Mouse (Mus musculus): ENCODE measurements at regions not wholly inside any gene's neighbourhood (a gene's known extent, or its start where the extent isn't known, plus 50 kb on each side); places are given as distances from the start of the nearest gene placed in this dataset.
A peak's percentile ranks its signal among the peaks of the same experiment; 100 is the strongest.

DNA sequence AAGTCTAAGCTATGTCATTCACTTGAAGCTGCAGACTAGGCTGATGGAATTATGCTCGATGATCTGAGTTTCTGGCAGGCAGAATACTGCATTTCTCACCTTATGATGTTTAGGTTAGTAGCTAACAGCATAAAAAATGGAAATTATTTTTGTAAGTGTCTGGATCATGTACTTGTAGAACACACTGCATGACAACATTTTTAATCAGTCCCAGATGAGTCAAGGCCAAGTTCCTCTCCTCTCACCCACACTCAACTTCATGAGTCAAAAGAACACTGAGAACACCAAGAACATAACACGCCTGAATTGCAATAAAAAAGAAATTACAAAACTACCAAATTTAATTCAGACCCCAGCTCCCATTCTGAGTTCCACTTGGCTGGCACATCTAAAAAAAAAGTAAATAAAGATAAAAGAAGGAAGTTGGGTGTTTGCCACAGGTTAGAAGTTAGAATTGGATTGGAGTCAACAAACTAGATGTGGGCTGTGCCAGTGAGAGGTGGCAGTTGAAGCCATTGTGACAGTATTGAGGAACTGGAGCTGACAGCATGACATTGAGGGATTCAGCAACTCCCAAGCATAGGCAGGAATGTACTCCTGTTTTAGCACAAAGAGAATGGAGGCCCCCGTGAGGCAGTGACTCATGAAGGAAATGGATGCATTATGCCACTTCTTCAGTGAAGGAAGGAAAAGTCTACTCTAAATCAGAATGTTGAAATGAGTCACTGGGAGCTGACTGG is 222.8 kb upstream of the 4931408C20Rik start:
- no peak for TF ChIP-seq CTCF (IDR thresholded peaks at IDR 0.05; ENCODE audit: borderline replicate concordance, extremely low read depth, insufficient read depth, insufficient read length)
- DNase-seq (ENCODE audit: low read depth), result no peak

DNA sequence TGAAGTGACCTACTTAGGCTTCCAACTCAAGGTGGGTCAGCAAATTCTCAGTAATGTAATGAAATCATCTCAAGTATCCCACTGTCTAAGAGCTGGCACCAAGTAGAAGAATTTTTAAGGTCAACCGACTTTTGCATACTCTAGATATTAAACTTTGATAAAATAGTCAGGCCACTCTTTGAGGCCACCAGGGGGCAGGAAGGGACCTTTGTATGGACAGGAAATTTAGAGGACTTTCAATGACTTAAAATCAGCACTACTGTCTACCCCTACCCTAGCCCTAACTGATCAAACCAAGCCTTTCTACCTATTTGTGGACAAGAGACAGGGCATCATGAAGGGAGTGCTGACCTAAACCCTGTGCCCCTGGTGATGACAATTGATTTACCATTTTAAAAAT is 215.0 kb upstream of the 4931408C20Rik start:
- no peak for TF ChIP-seq CTCF (IDR thresholded peaks at IDR 0.05; ENCODE audit: borderline replicate concordance, extremely low read depth, insufficient read depth, insufficient read length)
- no peak for TF ChIP-seq POLR2A (IDR thresholded peaks at IDR 0.05; ENCODE audit: borderline replicate concordance, extremely low read depth, insufficient read depth, insufficient read length, poor library complexity, severe bottlenecking)
- no peak for DNase-seq (ENCODE audit: low read depth)

DNA sequence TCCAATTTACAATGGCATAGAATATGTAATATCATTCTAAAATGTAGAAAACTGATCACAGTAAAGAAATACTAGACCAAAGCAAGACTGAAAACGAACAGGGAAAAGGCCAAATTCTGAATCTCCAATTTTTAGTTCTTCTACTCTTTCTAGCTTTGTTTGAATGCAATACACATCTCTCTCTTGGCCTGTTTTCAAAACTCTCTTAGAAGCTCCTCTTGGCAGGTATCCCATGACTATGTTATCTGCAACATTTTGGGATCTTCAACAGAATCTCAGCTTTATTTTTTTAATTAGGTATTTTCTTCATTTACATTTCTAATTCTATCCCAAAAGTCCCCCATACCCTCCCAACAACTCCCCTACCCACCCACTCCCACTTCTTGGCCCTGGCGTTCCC is 170.2 kb upstream of the 4931408C20Rik start:
- no peak for TF ChIP-seq POLR2A (IDR thresholded peaks at IDR 0.05; ENCODE audit: borderline replicate concordance, extremely low read depth, insufficient read depth, insufficient read length, poor library complexity, severe bottlenecking)
- TF ChIP-seq CTCF (IDR thresholded peaks at IDR 0.05; ENCODE audit: borderline replicate concordance, extremely low read depth, insufficient read depth, insufficient read length), result no peak
- DNase-seq (ENCODE audit: low read depth), result peak; percentile 35

DNA sequence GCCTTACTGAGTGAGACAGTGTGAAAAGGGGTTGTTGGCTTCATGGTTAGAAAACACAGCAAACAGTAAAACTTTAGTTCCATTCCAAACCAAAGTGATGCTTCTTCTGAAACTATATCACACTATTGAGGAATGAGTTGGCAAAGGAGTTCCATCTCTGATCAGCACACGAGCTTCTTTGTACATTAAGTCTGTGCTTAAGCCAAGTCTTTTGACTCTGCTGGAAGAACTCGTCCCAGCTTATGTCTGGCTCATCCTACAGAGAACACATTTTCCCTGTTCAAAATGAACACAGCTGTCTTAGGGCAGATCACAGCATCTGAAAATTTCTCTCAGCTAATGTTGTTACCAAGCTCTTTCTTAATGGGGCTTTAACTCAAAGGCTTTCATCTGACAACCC is 166.5 kb upstream of the 4931408C20Rik start:
- peak; percentile 22 for DNase-seq (ENCODE audit: low read depth)
- TF ChIP-seq CTCF (IDR thresholded peaks at IDR 0.05; ENCODE audit: borderline replicate concordance, extremely low read depth, insufficient read depth, insufficient read length) (no peak), POLR2A (IDR thresholded peaks at IDR 0.05; ENCODE audit: borderline replicate concordance, extremely low read depth, insufficient read depth, insufficient read length, poor library complexity, severe bottlenecking) (no peak)

DNA sequence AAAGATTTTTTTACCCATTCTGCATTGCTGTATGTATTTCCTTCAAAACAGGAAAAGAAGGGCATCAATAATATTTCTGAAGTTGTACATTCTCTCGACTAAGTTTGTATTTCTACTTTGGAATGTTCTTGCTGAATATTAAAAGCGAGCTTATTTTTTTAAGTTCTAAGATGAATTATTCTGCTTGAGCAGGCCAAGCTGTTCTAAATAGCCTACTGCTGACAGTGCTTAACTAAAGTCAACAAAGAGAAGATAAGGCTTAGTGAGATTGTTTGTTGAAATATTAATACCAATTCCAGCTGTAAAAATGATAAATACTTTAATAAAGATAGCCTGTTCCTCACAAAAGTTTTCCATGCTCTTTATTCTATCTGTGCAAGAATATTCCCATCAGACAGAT is 122.0 kb upstream of the 4931408C20Rik start:
- TF ChIP-seq POLR2A (IDR thresholded peaks at IDR 0.05; ENCODE audit: borderline replicate concordance, extremely low read depth, insufficient read depth, insufficient read length, poor library complexity, severe bottlenecking), result no peak
- TF ChIP-seq CTCF (IDR thresholded peaks at IDR 0.05; ENCODE audit: borderline replicate concordance, extremely low read depth, insufficient read depth, insufficient read length), result no peak
- DNase-seq (ENCODE audit: low read depth), result no peak

DNA sequence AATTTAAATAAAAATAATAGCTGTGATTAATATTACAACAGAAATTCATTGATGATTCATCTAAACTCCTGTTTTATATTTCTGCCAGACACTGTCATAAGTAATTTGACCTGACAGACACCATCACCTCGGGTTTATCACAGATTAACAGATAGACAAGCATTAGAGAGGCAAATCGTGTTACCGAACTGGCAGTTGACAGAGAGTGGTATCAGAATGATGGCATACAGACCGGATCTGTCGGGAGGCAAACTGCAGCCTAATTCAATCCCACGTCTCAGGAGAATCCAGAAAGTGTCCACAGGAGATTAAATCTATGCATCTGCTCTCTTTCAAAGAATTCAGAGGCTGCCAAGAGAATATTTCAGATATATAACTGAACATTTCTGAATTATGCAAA is 77.8 kb upstream of the 4931408C20Rik start:
- peak; percentile 33 for DNase-seq (ENCODE audit: low read depth)
- TF ChIP-seq POLR2A (IDR thresholded peaks at IDR 0.05; ENCODE audit: borderline replicate concordance, extremely low read depth, insufficient read depth, insufficient read length, poor library complexity, severe bottlenecking), result no peak
- TF ChIP-seq CTCF (IDR thresholded peaks at IDR 0.05; ENCODE audit: borderline replicate concordance, extremely low read depth, insufficient read depth, insufficient read length), result no peak
